ENCODE assay signal across 17 mouse cellular contexts in genomic region chr11:108553881-108554280, GRCm38 (mm10).
"Had no signal": no experiment of that assay in that cellular context is flagged by ENCODE, and none has a peak within 500 bp of the region (broad histone marks: within the 10 kb centered on the region; RNA-seq: fewer than 3 reads in every experiment).

No protein-coding gene starts in this region.

- H3K9me3 ChIP-seq: neural tube, embryonic 12.5 days; neural tube, embryonic 13.5 days; neural tube, embryonic 15.5 days; stomach, embryonic 15.5 days had no signal

- H3K4me3 ChIP-seq: neural tube, embryonic 12.5 days; neural tube, embryonic 13.5 days; neural tube, embryonic 15.5 days; stomach, embryonic 15.5 days had no signal

- H3K4me2 ChIP-seq: neural tube, embryonic 12.5 days; neural tube, embryonic 13.5 days; neural tube, embryonic 15.5 days; stomach, embryonic 15.5 days had no signal

- H3K27ac ChIP-seq: neural tube, embryonic 12.5 days; neural tube, embryonic 13.5 days; neural tube, embryonic 15.5 days; stomach, embryonic 15.5 days; stomach, postnatal 0 days had no signal

- DNase-seq: retina, postnatal 1 day; right cerebral cortex, adult 18-20 months; right cerebral cortex, postnatal 14 days; right cerebral cortex, postnatal 25 days; right cerebral cortex, postnatal 4 days; spleen, adult 18-20 months; thymus, adult 18-20 months; thymus, adult 2 months; thymus, postnatal 14 days; thymus, postnatal 25 days; thymus, postnatal 36 days; thymus, postnatal 4 days had no signal

- H3K36me3 ChIP-seq: neural tube, embryonic 12.5 days; neural tube, embryonic 13.5 days; neural tube, embryonic 15.5 days; stomach, embryonic 15.5 days had no signal

- H3K4me1 ChIP-seq: neural tube, embryonic 12.5 days; neural tube, embryonic 15.5 days; stomach, embryonic 15.5 days had no signal

- H3K9ac ChIP-seq: neural tube, embryonic 12.5 days; neural tube, embryonic 13.5 days; neural tube, embryonic 15.5 days; stomach, embryonic 15.5 days had no signal

- H3K27me3 ChIP-seq: neural tube, embryonic 12.5 days; neural tube, embryonic 13.5 days; neural tube, embryonic 15.5 days; stomach, embryonic 15.5 days had no signal
